Mouse (Mus musculus) cerebellum, adult 2 months (tissue): ENCODE measurements at regions not wholly inside any gene's neighbourhood (a gene's known extent, or its start where the extent isn't known, plus 50 kb on each side); places are given as distances from the start of the nearest gene placed in this dataset.

Experiments
- CTCF ChIP-seq: fragments of 200-500 bp; IDR thresholded peaks from 2 replicates; pipeline ENCODE4 v1.5.1; 2011; ENCODE audit warnings: low read depth, mild to moderate bottlenecking, control low read depth, low read length, moderate library complexity, borderline replicate concordance; ENCODE audit not compliant: insufficient read depth
- POLR2A ChIP-seq: fragments of 200-500 bp; IDR thresholded peaks from 2 replicates; pipeline ENCODE4 v1.6.1; 2011; ENCODE audit warnings: low read length, control low read depth, borderline replicate concordance; ENCODE audit not compliant: insufficient read depth

- TF ChIP-seq CTCF, result no peak
- no peak for TF ChIP-seq POLR2A
Observed at GRCm38 (mm10) chr10:108027506-108027905, 115.6 kb upstream of the Otogl start.
